Mouse (Mus musculus) forebrain, embryonic 13.5 days (tissue): Measurements from ENCODE around the gene Sema3b. TPM values are rescaled to one million over a fixed set of nuclear protein-coding genes. Genes with fewer than 3 reads are reported as not detected.

Source experiments
- ATAC-seq: fragments of 200-750 bp; cut with Nextera tagmentation; 2 replicates; pipeline ENCODE4 v1.8.0; 2017
- H3K27ac ChIP-seq: fragments of 300-500 bp; sonication (generic); 2 replicates; pipeline ENCODE4 v1.5.1; 2015; ENCODE audit warnings: inconsistent platforms, mild to moderate bottlenecking, moderate library complexity
- H3K27me3 ChIP-seq: fragments of 300-500 bp; sonication (generic); 2 replicates; pipeline ENCODE4 v1.6.1; 2015; ENCODE audit warnings: mild to moderate bottlenecking, inconsistent platforms
- H3K36me3 ChIP-seq: fragments of 300-500 bp; sonication (generic); 2 replicates; pipeline ENCODE4 v1.6.1; 2015; ENCODE audit warnings: mild to moderate bottlenecking, inconsistent platforms; ENCODE audit not compliant: poor library complexity, severe bottlenecking
- H3K4me1 ChIP-seq: fragments of 300-500 bp; sonication (generic); 2 replicates; pipeline ENCODE4 v1.6.1; 2015; ENCODE audit warnings: inconsistent platforms
- H3K4me2 ChIP-seq: fragments of 300-500 bp; sonication (generic); 2 replicates; pipeline ENCODE4 v1.6.1; 2015; ENCODE audit warnings: inconsistent platforms, mild to moderate bottlenecking, moderate library complexity
- H3K4me3 ChIP-seq: fragments of 300-500 bp; sonication (generic); 2 replicates; pipeline ENCODE4 v1.5.1; 2015; ENCODE audit warnings: mild to moderate bottlenecking, inconsistent platforms
- H3K9ac ChIP-seq: fragments of 300-500 bp; sonication (generic); 2 replicates; pipeline ENCODE4 v1.6.1; 2015; ENCODE audit warnings: mild to moderate bottlenecking, inconsistent platforms
- H3K9me3 ChIP-seq: fragments of 300-500 bp; sonication (generic); replicated peaks from 2 replicates; pipeline ENCODE4 v1.6.1; 2016; ENCODE audit warnings: inconsistent platforms
- WGBS: fragments of 180-500 bp; shearing (Covaris S2); methylation state at CpG from one replicate; pipeline ENCODE4 v1.1.7; 2015; 5-methylcytosine and 5-hydroxymethylcytosine counted together
- polyA plus RNA-seq: library from polyadenylated mRNA; unstranded; fragments of >200 nt; fragmentation: Nextera tagmentation; extraction: Ambion mirVana; gene quantifications from 2 replicates; pipeline ENCODE4 v1.2.1, GENCODE M21; 2015

Sema3b gene
- polyA plus RNA-seq, 1 experiment from 2014 or later: 1.8 TPM

DNA sequence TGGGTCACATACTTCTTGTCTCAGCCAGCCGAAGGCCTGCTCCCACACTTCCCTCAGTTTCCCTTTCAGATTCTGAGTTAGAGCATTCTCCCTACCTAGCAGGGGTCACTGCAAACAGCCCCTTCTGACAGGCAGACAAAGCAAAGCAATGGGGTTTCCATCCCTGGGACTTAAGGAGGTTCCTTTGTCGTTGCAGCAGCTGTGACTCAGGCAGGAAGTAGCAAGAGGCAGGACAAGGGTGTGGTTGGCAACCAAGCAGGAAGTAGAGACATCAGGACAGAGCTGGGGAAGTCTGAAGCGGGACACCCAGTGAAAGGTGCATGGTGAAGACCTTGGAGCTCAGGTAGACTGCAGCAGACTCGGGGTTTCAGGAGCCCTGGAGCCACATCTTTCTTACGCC lies 15.5 kb upstream of the Sema3b start:
- Histone ChIP-seq H3K4me3 (no peak overlapping the region), H3K27ac (peak overlapping the region; percentile 11; the same call in 1 of the 2 replicates), H3K36me3 (peaks cover 50% of the 10 kb centered on the region), H3K9ac (peak overlapping the region; percentile 34; the same call in 1 of the 2 replicates), H3K4me2 (no peak overlapping the region), H3K4me1 (peaks cover 60% of the 10 kb centered on the region), H3K9me3 (no peaks in the 10 kb centered on the region), H3K27me3 (no peaks in the 10 kb centered on the region)
- 71% methylated on average over 5 of the region's 5 CpGs for WGBS
- ATAC-seq: no peak

DNA sequence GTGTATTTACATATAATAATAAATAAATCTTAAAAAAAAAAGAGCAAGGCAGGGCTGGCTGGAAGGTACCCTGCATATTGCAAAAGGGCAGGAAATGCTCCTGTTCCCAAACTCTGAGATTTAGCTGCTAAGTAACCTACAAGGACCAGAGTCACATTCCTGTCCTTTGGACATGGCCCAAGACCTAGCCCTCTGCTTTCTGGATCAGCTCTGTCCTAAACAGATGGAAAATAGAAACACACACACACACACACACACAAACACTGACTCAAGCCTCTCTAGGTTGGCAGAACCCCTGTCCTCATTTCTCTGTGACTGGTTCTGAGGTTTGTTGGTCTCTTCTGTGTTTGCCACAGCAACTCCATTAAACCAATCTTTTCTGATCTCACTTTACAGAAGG lies 11.9 kb upstream of the Sema3b start:
- no peak overlapping the region for H3K4me3 ChIP-seq
- H3K4me1 ChIP-seq: peaks cover 39% of the 10 kb centered on the region
- no peak overlapping the region for H3K27ac ChIP-seq
- H3K27me3 ChIP-seq: no peaks in the 10 kb centered on the region
- H3K9me3 ChIP-seq: no peaks in the 10 kb centered on the region
- no peak overlapping the region for H3K9ac ChIP-seq
- ATAC-seq: no peak
- H3K36me3 ChIP-seq: peaks cover 84% of the 10 kb centered on the region
- no peak overlapping the region for H3K4me2 ChIP-seq

DNA sequence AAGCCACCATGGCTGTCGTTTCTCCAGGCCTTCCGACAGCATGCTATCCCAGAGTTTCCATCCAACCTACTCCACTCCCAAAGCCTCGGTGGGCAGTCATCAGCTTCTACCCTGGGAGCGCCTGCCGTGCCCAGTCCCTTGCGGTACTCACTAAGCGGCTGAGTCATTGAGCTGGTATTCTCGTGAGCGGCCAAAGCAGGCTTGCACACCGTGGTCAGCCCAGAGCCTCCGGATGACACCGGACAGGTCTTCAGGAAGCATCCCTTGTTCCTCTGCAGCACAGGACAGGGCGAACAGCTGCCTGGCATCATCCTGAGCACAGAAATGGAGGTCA lies 10.5 kb upstream of the Sema3b start:
- Histone ChIP-seq H3K4me3 (no peak overlapping the region), H3K4me1 (peaks cover 24% of the 10 kb centered on the region), H3K27me3 (no peaks in the 10 kb centered on the region), H3K4me2 (no peak overlapping the region), H3K9me3 (no peaks in the 10 kb centered on the region), H3K27ac (peak overlapping the region; percentile 28; the same call in 1 of the 2 replicates), H3K36me3 (peaks cover 86% of the 10 kb centered on the region), H3K9ac (no peak overlapping the region)
- no peak for ATAC-seq
- 87% methylated on average over 13 of the region's 13 CpGs for WGBS

DNA sequence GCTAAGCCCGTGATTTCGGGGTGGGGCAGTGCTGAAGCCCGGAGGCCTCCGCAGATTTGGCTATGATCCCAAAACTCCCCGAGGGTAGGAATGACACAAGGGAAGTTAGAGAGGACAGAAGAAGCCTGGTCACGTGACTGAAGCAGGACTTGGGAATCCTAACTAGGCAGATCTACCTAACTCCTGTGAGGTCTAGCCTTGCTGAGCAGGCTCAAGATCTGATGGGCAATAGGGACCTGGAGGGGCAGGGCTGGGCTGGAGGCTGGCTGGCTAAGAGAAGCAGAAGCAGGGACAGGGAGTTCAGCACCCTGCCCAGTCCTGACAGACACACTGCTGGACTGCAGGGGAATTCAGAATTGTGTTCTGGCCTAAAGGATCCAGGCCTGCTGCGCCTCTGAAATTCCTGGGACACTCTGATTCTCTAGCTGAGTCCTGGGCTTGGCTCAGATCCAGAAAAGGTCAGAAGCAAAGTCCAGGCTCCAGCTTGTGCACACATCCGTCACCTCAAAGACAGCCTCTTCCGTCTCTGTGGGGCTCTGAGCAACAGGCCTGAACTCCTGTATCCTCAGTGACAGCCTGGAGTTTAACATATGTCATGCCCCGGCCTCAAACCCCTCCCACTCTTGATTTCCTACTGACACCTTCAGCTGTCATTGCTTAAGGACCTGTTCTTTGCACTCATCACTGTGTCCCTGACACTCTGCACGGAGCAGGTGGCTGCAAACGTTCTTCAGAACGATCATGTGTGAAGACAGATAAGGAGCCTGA lies 9.9 kb upstream of the Sema3b start:
- WGBS: 59% methylated on average over 13 of the region's 13 CpGs
- Histone ChIP-seq H3K27me3 (no peaks in the 10 kb centered on the region), H3K4me2 (no peak overlapping the region), H3K9ac (peak overlapping the region; percentile 1; the same call in 1 of the 2 replicates), H3K4me1 (peaks cover 21% of the 10 kb centered on the region), H3K27ac (peak overlapping the region; percentile 60), H3K36me3 (peaks cover 86% of the 10 kb centered on the region), H3K4me3 (no peak overlapping the region), H3K9me3 (no peaks in the 10 kb centered on the region)
- ATAC-seq: 0 out of 2 replicates have a peak, but pooled peaks have one; percentile 11

DNA sequence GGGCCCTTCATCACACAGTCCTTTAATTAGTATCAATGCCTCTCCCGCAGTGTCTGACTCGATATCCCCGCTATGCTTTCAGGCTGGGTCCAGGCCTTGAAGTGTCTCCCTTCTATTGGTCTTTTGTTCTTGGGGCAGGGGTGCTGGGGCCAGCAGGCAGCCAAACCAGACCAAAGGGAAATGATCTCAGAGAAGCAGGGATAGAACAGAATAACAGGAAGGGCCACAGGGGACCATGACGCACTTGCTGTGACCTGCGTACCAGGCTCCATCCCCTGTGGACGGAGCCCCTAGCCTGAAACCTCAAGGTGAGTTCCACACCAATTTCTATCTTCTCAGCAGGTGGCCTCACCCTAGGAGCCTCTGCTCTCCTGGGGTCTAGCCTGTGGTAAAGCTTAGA lies 9.1 kb upstream of the Sema3b start:
- Histone ChIP-seq H3K27me3 (no peaks in the 10 kb centered on the region), H3K9me3 (no peaks in the 10 kb centered on the region), H3K4me3 (no peak overlapping the region), H3K36me3 (peaks cover 84% of the 10 kb centered on the region), H3K9ac (no peak overlapping the region), H3K4me1 (peaks cover 20% of the 10 kb centered on the region), H3K27ac (peak overlapping the region; percentile 60; the same call in 1 of the 2 replicates), H3K4me2 (no peak overlapping the region)
- ATAC-seq: no peak
- 88% methylated on average over 6 of the region's 6 CpGs for WGBS

DNA sequence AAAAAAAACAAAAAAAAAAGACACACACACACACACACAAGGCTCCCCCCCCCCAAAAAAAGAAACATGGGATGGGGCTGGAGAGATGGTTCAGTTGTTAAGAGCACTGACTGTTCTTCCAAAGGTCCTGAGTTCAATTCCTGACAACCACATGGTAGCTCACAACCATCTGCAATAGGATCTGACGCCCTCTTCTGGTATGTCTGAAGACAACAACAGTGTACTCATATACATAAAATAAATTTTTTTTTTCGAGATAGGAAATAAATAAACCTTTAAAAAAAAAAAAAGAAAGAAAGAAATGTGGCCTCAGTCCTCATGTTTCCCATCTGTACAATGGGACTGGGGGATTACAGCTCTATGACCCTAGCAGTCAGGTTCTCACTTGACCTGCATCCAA lies 8.4 kb upstream of the Sema3b start:
- Histone ChIP-seq H3K9ac (no peak overlapping the region), H3K27me3 (no peaks in the 10 kb centered on the region), H3K4me1 (peaks cover 23% of the 10 kb centered on the region), H3K4me3 (no peak overlapping the region), H3K36me3 (peaks cover 78% of the 10 kb centered on the region), H3K4me2 (no peak overlapping the region), H3K9me3 (no peaks in the 10 kb centered on the region), H3K27ac (no peak overlapping the region)
- WGBS: 82% methylated on average over 2 of the region's 2 CpGs
- no peak for ATAC-seq

DNA sequence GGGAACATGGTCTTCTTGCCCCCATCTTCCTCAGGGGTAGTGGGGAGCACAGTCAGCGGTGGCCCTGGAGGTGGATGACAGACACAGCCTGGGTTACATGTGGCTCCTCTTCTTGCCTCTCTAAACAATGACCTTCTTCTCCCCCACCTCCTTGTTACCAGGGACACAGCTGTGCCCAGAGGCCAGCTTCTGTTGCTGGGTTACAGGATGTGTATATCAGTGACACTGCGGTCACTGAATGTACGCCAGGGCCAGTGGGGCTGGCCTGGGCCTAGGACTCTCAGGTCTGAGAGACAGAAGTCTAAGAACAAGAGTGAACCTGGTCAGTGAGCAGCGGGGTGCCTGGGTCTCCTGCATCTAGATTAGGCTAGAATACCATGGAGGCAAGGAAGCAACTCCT lies 6.0 kb upstream of the Sema3b start:
- Histone ChIP-seq H3K4me3 (no peak overlapping the region), H3K4me1 (peaks cover 36% of the 10 kb centered on the region), H3K4me2 (no peak overlapping the region), H3K9ac (no peak overlapping the region), H3K36me3 (peaks cover 64% of the 10 kb centered on the region), H3K27me3 (no peaks in the 10 kb centered on the region), H3K9me3 (no peaks in the 10 kb centered on the region), H3K27ac (0 out of 2 replicates have a peak overlapping the region, but pooled peaks have one; percentile 7)
- no peak for ATAC-seq
- 76% methylated on average over 4 of the region's 4 CpGs for WGBS

DNA sequence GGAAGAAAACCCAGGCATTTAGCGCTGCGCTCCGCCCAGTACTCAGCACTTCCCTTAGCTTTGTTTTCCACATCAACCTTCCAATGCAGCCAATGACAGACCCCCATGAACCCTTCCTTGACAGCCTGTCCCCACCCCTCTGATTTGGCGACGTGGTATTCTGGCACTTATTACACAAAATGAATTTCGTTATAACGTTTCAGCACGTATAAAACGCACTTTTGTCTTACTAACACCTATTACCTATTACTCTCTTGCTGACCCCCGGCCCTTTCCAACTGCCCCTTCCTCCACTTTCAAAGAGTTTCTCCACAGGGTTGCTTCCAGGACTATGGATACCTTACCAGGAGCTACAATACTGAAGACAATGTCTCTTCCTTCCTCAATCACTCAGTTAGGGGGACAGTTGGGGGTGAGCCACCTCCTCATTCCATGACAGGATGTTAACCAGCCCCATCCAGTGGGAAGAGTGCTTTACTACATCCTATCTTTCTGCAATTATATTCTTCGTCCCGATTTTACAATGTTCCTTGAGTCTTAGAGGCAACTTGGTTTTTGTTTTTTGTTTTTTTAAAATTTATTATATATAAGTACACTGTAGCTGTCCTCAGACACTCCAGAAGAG lies 4.0 kb upstream of the Sema3b start:
- Histone ChIP-seq H3K27ac (peak overlapping the region; percentile 98), H3K27me3 (no peaks in the 10 kb centered on the region), H3K9me3 (no peaks in the 10 kb centered on the region), H3K4me3 (peak overlapping the region; percentile 28), H3K4me2 (peak overlapping the region; percentile 64), H3K36me3 (peaks cover 44% of the 10 kb centered on the region), H3K9ac (peak overlapping the region; percentile 75), H3K4me1 (peaks cover 34% of the 10 kb centered on the region)
- peak; percentile 34; the same call in 1 of the 2 replicates for ATAC-seq
- 12% methylated on average over 12 of the region's 12 CpGs for WGBS

DNA sequence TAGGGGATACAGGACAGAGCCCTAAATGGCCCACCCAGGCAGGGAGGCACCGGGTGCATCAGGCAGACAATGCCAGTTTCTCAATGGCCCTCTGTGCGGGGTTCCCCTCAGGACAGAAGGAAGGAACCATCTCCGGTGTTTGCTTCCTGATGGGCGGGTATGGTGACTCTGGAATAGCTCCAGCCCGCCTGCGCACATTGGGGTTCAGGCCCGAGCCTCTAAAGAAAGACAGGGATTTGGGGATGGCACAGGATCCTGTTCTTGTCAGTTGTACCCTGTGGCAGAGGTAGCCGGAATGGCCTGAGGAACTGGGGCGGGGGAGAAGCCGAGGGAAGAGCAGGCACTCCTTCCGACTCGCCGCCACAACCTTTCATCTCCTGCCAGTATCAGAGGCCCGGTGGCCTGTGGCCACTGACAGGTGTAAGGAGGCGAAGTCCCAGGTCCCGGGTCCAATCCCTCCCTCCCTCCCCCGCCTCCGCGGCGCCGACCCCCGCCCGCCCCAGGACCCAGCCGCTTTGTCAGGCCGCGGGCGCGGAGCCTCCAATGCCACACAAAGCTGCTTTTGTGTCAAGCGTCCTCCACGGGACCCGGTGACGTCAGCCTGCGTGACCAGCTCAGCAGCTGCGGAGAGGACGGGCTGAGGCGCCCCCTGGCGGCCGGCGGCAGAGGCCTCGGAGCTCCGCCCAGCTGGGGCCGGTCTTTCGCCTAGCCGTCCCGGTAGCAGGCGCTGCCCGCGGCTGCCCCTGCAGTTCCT lies 3.3 kb upstream of the Sema3b start:
- H3K9me3 ChIP-seq: no peaks in the 10 kb centered on the region
- ATAC-seq: peak; percentile 95
- peaks cover 37% of the 10 kb centered on the region for H3K36me3 ChIP-seq

DNA sequence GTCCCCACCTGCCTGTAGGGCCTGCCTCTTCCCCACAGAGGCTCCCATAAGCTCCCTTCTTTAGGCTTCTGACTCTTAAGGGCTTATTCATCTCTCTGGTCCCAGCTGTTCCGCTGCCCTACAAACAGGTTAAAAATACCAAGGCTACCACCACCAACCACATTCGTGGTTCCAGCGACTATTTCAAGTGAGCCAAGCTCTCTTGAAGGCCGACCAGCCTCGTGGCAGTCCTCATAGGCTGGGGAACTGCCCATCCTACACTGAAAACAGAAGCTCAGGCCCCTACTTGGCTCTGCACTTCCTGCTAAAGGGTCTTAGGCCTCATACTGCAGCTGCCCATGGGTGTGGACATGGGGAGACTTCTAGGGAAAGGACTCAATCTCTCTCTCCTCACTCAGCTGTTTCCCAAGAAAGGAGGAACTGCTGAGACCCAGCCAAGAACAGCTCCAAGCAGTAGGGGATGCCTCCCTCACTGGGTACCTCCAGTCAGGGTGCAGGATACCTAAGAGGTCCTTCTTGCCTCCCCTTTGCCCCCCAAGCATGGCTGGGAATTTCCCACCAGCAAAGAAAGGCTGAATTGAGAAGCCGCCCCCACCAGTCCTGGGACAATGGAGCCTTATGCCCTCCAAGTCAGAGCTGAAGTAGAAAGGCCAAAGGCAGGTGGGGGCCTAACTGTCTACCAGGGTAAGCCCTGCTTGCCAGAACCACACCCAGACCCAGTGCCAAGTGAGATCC lies 2.6 kb upstream of the Sema3b start:
- peak overlapping the region; percentile 98 for H3K27ac ChIP-seq
- ATAC-seq: no peak; the same call in 1 of the 2 replicates
- peaks cover 48% of the 10 kb centered on the region for H3K4me1 ChIP-seq
- peaks cover 31% of the 10 kb centered on the region for H3K36me3 ChIP-seq
- H3K4me2 ChIP-seq: peak overlapping the region; percentile 64
- 65% methylated on average over 6 of the region's 6 CpGs for WGBS
- H3K27me3 ChIP-seq: no peaks in the 10 kb centered on the region
- peak overlapping the region; percentile 75 for H3K9ac ChIP-seq
- H3K9me3 ChIP-seq: no peaks in the 10 kb centered on the region
- H3K4me3 ChIP-seq: peak overlapping the region; percentile 28; the same call in 1 of the 2 replicates

More for the DNA sequence above, 3.3 kb upstream of the Sema3b start:
- H3K9ac ChIP-seq: peak overlapping the region; percentile 75
- H3K27me3 ChIP-seq: no peaks in the 10 kb centered on the region
- WGBS: 1% methylated on average over 47 of the region's 48 CpGs
- H3K4me2 ChIP-seq: peak overlapping the region; percentile 64
- peak overlapping the region; percentile 98 for H3K27ac ChIP-seq
- peaks cover 41% of the 10 kb centered on the region for H3K4me1 ChIP-seq
- peak overlapping the region; percentile 28 for H3K4me3 ChIP-seq

DNA sequence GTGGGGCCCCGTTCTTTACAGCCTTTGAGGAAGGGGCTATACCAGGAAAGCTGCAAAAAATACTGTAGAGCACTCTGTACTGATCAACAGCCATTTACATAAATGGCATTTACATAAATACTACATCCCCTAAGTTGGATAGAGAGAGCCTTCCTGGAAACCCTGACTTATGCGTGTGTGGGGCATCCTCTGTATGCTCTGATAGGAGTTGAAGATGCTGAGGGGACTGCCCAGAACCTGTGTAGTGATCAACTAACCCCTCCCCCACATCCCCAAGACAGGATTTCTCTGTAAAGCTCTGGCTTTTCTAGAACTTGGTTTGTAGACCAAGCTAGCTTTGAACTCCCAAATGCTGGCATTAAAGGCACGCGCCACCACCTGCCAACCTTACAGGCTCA lies 403 bp upstream of the Sema3b start:
- Histone ChIP-seq H3K27ac (0 out of 2 replicates have a peak overlapping the region, but pooled peaks have one; percentile 5), H3K9me3 (no peaks in the 10 kb centered on the region), H3K36me3 (peaks cover 10% of the 10 kb centered on the region), H3K27me3 (no peaks in the 10 kb centered on the region), H3K4me2 (no peak overlapping the region), H3K9ac (no peak overlapping the region), H3K4me1 (peaks cover 67% of the 10 kb centered on the region), H3K4me3 (no peak overlapping the region)
- WGBS: 63% methylated on average over 4 of the region's 4 CpGs
- ATAC-seq: no peak
